Mouse (Mus musculus) cerebellum, adult (tissue): Measurements from ENCODE around the gene Mrln.
"Not testable (repeated sequence)": the region's sequence is repeated elsewhere in the genome, so short reads cannot be mapped to it uniquely, and the experiment has no call there.

Experiments used
- ATAC-seq: cut with Nextera tagmentation; 2 replicates; pipeline ENCODE4 v1.9.2; 2017; ENCODE audit warnings: mild to moderate bottlenecking, moderate library complexity, mixed read lengths; ENCODE audit not compliant: insufficient number of reproducible peaks, low FRiP score, low TSS enrichment

Gene Mrln

DNA sequence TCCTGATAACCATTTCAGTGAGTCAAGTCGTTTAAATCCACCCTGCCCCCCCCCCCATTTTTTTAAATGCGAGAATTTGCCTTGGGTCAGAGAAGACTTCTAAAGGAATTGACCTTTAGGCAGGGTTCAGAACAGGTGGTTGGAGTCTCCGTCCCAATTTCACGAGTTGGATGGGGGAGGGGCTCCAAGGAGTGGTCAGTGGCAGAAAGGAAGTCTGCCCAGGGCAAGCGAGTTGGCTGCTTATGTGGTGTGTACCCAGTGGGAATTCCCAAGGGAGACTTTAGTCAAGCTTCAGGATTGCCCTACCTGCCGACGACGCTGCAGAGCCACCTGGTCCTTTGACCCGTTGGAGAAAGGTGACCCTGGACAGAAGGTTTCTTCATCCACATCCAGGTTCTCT lies 10.2 kb upstream of the Mrln start:
- ATAC-seq, result no peak

DNA sequence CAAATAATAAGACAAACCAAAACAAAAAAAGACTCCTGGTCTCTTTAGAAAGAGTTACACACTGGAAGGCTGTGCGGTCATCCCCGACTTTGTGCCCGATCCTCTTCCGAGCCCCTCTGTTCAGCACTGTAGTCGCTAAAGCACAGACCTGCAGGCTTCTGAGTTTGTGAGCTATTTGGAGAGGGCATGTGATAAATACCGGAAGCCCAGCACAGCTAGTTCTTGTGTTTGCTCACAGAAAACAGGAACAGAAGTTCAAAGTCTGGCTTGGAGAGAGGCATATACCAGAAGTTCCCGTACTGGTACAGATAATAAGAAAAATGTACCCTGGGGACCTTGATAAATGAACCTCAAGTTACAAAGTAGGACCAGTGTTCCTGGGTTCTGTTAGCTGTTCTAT lies 9.2 kb upstream of the Mrln start:
- ATAC-seq, result no peak

GRCm38 (mm10) chr10:70195786-70196185 lies 8.7 kb upstream of the Mrln start:
- ATAC-seq, result peak; percentile 36; the same call in 1 of the 2 replicates

GRCm38 (mm10) chr10:70196666-70197065 lies 7.8 kb upstream of the Mrln start:
- ATAC-seq, result no peak

DNA sequence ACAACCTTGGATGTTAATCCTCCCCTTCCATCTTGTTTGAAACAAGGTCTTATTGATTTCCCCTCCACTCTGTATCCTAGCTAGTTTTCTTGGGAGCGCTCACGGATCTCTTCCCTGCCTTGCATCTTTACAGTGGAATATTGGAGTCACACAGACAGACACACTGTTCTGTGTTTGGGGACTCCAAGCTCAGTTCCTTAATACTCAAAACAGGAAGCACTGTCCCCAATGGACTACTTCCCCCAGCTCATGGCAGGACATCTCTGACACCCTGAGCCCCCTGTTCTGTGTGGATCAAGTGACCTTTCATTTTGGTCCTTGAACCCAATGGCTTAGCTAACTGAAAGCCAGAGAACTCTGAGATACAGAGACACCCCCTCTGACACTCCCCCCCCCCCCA lies 6.9 kb upstream of the Mrln start:
- ATAC-seq, result no peak

- ATAC-seq, result no peak
Observed at GRCm38 (mm10) chr10:70198012-70198411, 6.5 kb upstream of the Mrln start.

GRCm38 (mm10) chr10:70198951-70199463 lies 5.5 kb upstream of the Mrln start:
- ATAC-seq, result no peak

DNA sequence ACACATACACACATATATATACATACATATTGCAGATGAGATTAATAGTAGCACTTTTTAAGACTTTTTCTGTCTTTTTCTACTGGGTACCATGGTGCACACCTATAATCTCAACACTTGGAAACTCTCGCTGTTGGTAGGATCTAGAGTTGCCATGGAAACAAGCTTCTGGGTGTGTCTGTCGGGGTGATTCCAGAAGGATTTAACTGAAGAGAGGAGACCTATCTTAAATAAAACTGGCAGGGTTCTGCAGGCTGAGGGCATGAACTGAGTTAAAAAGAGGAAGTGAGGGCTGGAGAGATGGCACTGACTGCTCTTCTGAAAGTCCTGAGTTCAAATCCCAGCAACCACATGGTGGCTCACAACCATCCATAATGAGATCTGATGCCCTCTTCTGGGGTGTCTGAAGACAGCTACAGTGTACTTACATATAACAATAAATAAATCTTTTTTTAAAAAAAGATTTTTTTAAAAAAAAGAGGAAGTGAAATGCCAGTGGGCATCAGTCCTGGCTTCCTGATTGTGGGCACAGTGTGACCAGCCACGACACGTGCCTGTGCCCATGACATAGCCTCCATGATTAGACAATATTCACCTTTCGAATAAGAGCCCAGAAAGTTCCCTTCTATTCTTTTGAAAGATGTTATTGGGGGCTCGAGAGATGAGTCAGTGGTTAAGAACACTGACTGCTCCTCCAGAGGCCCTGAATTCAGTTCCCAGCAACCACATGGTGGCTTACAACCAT lies 4.8 kb upstream of the Mrln start:
- no peak for ATAC-seq

- ATAC-seq, result no peak
Observed at GRCm38 (mm10) chr10:70200889-70201500, 3.5 kb upstream of the Mrln start.

DNA sequence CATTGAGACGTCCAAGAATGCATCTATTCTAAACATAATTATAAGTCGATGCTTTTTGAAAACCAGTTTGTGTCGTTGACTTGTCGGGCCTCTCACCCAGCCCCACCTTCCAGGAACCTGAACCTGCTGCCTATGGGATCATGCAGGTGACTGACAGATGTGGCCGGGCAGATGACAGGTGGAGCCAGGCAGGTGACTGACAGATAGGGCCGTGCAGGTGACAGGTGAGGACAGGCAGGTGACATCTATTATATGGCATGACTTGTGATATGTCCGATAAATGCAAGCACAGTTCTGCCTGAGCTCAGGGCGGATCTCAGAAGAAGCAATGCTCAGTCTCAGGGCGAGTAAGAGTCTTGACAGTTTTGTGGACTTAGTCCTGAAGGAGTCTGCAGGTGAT lies 6.8 kb downstream of the Mrln start:
- no peak for ATAC-seq

GRCm38 (mm10) chr10:70220971-70221370 lies 16.5 kb downstream of the Mrln start:
- no peak for ATAC-seq

DNA sequence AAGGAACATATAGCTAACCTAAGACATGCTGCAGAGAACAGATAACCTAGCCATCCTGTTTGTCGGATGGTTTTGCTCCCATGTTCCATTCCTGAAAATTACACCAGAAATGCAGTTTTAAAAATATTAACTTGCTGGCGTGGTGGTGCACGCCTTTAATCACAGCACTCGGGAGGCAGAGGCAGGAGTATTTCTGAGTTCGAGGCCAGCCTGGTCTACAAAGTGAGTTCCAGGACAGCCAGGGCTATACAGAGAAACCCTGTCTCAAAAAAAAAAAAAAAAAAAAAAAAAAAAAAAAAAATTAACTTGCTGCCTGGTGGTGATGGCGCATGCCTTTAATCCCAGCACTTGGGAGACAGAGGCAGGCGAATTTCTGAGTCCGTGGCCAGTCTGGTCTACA lies 17.8 kb downstream of the Mrln start:
- ATAC-seq, result not testable (repeated sequence)

DNA sequence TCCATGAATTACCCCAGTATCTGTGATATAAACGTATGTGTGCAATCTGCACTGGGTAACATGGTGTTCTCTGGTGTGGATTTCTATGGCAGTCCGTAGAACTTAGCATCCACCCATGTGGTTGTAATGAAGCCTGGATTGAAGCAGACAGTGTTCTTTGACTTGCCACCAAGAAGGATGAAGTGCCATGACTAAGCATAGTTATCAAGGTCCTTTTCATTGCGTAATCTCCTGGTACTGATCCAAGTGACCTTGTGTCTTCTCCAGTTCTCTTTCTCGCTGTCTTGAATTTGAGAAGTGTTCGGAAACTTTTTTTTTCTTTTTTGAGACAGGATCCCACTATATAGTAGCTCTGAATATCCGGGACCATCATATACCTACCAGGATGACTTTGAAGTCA lies 20.1 kb downstream of the Mrln start:
- ATAC-seq, result no peak

DNA sequence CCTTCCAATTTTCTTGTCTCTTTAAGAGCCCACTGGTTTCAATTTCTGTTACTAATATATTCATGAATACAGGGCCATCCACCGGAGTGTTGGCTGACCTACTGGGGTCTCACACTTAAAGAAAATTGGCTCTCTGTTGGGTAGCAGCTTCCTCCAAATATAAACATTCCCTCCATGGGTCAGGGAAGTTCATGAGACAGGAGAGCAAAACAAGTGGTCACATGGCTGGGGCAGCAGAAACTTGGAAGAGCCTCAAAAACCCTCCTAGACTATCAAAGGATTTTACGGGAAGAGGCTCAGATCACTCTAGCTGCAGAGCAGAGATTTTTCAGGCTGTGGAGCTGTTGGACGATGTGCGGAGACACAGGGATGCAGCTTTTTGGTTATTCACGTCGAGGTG lies 21.3 kb downstream of the Mrln start:
- no peak for ATAC-seq

DNA sequence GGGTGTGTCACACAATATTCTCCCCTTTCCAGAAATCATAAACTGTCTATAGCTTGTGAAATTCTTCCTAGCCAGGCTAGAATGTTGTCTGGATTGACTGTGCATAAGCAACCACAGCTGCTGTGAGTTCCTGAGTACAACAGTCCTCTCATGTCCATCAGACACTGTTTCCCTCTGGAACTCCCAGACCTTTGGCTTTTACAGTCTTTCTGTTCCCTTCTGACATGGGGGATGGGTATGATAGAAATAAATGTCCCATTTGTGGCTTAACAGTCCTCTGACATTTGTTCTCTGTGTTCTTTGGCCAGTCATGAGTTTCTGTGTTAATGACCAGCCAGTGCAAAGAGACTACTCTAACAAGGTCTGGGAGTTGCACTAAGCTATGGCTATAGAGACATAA lies 22.1 kb downstream of the Mrln start:
- ATAC-seq, result no peak

GRCm38 (mm10) chr10:70230352-70230751 lies 25.9 kb downstream of the Mrln start:
- no peak for ATAC-seq

- ATAC-seq, result no peak
Observed at GRCm38 (mm10) chr10:70237936-70238335, 33.5 kb downstream of the Mrln start.

DNA sequence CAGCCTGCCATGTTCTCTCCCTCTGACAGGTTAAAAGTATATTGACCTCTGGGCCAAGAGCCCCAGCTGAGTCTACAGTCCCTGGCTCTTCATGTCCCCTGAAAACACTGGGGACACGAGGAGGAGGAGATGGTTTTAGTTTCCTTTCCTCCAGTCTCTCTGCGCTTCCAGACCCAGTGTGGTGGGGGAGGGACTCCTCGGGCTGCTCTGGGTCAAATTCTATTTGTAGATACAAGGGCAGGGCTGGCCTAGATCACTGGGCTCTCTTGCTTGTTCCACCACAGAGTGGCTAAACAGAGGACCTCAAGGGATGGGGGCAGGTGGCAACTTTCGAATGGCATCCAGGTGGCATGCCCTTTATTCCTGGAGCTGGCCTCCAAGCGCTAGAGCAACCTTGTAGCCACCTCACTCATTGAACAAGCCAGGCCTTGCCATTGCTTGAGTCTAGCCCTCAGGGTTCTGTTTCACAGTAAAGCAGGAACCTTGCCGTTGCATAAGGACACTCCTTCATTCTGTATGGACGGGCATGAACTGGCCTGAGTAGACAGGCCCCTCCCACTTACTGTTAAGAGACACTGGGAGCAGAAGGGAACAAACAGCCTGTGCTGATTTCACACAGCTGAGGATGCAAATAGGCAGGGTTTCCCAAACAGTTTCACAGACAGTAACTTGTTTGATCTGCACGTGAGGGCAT lies 38.4 kb downstream of the Mrln start:
- no peak for ATAC-seq

GRCm38 (mm10) chr10:70244921-70245558 lies 40.6 kb downstream of the Mrln start, which contains the start of gene Slc16a9:
Gene Slc16a9 (plus strand): TSS chr10:70245100.
- peak; percentile 72 for ATAC-seq

DNA sequence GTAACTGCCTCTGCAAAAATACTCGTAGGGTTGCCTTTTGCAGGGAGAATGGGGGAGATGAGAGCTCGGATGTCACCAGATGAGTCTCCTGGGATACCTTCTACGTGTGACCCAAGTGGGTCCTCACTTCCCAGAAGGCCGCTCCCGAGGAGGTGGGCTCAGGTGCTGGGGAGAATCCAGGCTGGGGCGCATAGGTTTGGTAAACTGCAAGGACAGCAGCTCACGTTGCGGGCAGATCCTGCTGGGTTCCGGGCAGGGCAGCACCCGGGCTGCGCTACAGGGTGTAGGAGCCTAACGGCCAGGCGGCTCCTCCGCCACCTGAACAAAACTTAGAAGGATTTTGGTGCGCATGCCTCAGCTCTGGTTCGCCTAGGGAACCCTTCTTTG lies 41.1 kb downstream of the Mrln start:
- 0 out of 2 replicates have a peak, but pooled peaks have one; percentile 24 for ATAC-seq

DNA sequence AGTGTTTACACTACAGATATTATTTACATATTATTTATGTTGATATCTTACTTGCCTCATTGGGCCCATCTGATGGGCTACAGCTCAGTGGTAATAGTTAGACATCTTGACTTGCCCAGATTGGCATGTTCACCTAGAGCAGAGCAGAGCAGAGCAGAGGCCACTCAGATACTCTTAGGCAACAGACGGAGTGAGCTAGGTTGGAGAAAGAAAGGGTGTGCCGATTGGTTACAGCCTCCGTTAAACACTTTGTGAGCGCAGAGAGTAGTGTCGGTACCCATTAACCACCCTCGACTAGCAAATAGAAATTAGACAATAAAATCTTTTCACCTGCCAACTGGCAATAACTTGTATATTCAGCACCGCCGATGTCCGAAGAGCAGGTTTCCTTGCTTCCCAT lies 41.6 kb downstream of the Mrln start:
- no peak for ATAC-seq
